Mouse (Mus musculus) heart, postnatal 36 days (tissue): ENCODE results near the gene Tinag. TPM values are rescaled to one million over a fixed set of nuclear protein-coding genes. Genes with fewer than 3 reads are reported as not detected.
"Not testable (repeated sequence)": the region's sequence is repeated elsewhere in the genome, so short reads cannot be mapped to it uniquely, and the experiment has no call there.

Source experiments
- DNase-seq, 2 experiments: peaks; one replicate each; pipeline ENCODE4 v3.0.0; 2021 to 2022
- intact Hi-C: fragments of 180-260 bp; cut with DNase I; formaldehyde crosslinking; loops from one replicate; pipeline ENCODE4 v1.15.1; 2025
- total RNA-seq, 2 experiments: library from RNA; stranded (reverse); gene quantifications; 2 replicates each; pipeline ENCODE4 v1.2.3; 2021

Tinag gene
- total RNA-seq: not detected

DNA sequence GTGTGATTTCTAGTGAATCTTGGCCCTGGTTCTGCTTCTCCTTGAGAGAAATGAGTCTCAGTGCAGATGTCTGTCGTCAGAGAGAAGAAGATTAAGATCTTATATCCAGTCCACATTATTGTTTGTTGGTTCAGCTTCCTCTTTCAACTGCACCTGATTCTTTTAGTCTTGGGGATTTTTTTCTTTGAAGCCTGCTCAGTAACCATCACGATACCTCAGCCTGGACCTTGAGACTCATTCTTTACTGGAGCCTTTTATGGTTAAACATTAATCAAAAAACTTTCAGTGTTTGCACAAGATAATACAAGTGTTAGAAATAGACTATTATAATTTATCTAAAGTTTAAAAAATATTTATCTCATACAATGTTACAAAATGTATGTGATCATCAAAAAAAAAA, at the start of gene Tinag:
Gene Tinag (minus strand): TSS at position 210 of the 400 bp plus-strand sequence.
- DNase-seq: no peak
- intact Hi-C loops: no loop called here

GRCm38 (mm10) chr9:77083221-77083620, 37.6 kb upstream of the Tinag start:
- intact Hi-C loops, DNase-seq: not testable (repeated sequence)

GRCm38 (mm10) chr9:77071676-77072075, 26.1 kb upstream of the Tinag start:
- intact Hi-C loops: no loop called here
- DNase-seq: no peak

DNA sequence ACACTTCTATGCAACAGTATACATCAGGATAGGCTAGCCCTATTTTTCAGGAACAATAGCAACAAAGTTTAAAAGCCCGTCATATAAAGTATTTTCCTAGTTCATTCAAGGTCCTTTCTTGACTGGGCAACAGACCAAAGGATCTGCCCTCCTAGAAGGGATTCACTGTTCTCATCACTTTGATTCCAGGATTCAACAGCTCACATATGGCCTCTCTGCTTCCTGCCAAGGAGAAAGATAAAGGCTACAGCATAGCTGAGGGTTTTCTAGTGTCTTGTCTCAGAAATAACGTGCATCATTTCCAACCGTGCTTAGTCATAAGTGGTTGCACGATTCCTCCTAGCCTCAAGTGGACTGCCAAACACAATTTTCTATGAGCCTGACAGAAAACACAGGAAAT, 11.0 kb upstream of the Tinag start:
- intact Hi-C loops: no loop called here
- DNase-seq: no peak

GRCm38 (mm10) chr9:77054426-77055193, 9.0 kb upstream of the Tinag start:
- intact Hi-C loops: no loop called here
- no peak for DNase-seq

DNA sequence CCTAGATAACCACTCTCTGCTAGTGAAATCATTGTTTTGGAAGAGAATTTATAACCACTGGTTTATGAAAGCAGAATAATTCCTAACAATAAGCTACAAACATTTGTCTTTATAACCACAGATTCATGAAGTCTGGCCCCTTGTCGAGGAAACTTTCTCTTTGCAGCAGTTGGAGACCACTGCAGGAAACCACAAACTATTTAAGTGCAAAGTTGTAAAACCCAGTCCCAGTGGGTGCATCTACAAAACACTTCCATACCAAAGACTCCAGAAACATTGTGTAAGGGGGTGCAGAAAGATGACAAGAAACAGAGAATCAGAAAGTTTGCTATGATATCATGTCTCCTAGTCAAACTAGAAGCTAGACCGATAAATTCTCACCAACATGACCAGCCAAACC, 5.8 kb upstream of the Tinag start:
- intact Hi-C loops: no loop called here
- DNase-seq: no peak

GRCm38 (mm10) chr9:77049669-77050068, 4.1 kb upstream of the Tinag start:
- intact Hi-C loops: no loop called here
- DNase-seq: no peak

DNA sequence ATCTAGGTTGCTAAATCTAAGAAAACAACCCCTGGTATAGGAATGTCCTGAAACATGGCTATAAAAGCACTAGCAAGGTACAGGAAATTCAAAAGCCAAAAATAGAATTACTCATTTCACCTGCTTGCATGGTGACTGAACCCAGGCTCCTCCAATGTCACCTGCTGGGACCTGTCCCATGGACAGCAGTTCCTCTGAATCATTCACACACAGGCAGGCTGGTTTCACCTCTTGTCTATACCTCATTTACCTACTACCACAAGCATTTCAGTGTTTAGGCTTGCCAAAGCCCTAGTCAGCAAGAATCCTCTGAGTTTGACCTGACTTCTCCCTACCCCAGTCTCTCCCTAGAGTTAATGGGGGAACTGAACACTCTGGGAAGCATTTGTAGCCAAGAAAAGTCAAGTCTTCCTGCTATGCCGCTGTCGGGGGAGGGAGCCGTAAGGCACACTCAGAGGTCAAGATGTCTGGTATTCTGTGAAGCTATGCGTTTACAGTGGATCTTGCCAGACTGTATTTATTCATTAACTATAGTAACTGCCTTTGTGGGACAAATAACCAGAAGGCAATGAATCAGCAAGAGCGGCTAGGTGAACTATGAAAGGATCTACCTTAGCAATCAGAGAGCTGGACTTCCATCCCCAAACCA, 597 bp upstream of the Tinag start:
- DNase-seq: no peak
- intact Hi-C loops: no loop called here

GRCm38 (mm10) chr9:77035361-77035760, 10.2 kb downstream of the Tinag start:
- no peak for DNase-seq

GRCm38 (mm10) chr9:77032430-77033154, 13.0 kb downstream of the Tinag start:
- intact Hi-C loops: no loop called here

More at GRCm38 (mm10) chr9:77035361-77035760, 10.2 kb downstream of the Tinag start:
- intact Hi-C loops: no loop called here

GRCm38 (mm10) chr9:77025271-77025670, 20.3 kb downstream of the Tinag start:
- DNase-seq: no peak
- intact Hi-C loops: no loop called here

More at GRCm38 (mm10) chr9:77032430-77033154, 13.0 kb downstream of the Tinag start:
- DNase-seq: no peak

- intact Hi-C loops: no loop called here
- DNase-seq: peak; percentile 31 to 43
Measured at GRCm38 (mm10) chr9:77018935-77019334, 26.7 kb downstream of the Tinag start.

- no peak for DNase-seq
- intact Hi-C loops: no loop called here
Measured at GRCm38 (mm10) chr9:76996021-76996420, 49.6 kb downstream of the Tinag start.

GRCm38 (mm10) chr9:76989946-76990345, 55.6 kb downstream of the Tinag start:
- intact Hi-C loops: loop anchor here (1.0 kb wide), 1 partner anchor 390 kb away; no protein-coding TSS in a partner anchor
- peak; percentile 2 to 13 for DNase-seq

- intact Hi-C loops: no loop called here
- no peak for DNase-seq
Measured at GRCm38 (mm10) chr9:76934813-76935212, 110.8 kb downstream of the Tinag start.

DNA sequence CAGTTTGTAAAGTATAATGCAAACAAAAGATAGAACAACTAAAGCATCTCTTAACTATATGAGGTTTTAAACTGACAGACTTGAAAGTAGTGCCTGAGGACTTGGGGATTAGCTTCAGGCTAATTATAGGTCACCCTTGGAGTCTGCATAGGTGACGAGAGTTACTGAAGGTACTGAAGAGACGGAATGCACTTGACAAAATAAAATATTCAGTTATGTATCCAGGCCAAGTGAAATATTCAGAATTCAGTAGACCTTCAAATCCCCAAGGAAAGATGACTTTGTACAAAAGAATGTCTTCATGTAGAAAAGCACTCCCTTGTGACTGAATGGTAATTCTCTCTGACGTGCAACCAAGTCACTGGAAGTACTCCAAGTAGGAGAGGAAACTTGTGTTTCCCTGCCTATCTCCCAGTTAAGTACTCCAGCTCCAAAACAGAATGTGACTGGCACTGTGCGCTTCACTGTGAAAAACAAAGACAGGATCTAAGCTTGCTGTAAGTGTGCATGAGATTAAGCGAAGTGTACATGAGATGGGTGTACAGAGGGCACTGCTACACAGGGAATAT, 130.4 kb downstream of the Tinag start:
- intact Hi-C loops: no loop called here
- peak in 1 of 2 experiments; percentile 4 for DNase-seq
